Mouse (Mus musculus) heart, adult 2 months (tissue): ENCODE data around the gene Acin1.
A peak's percentile ranks its signal among the peaks of the same experiment; 100 is the strongest.

Source experiments
- CTCF ChIP-seq: fragments of 200-600 bp; IDR thresholded peaks from 2 replicates; pipeline ENCODE4 v1.8.1; 2022; ENCODE audit warnings: antibody characterized with exemption, mild to moderate bottlenecking, moderate library complexity
- EP300 ChIP-seq: fragments of 200-500 bp; IDR thresholded peaks from 2 replicates; pipeline ENCODE4 v1.6.1; 2011; ENCODE audit warnings: low read depth, low read length, control low read depth; ENCODE audit not compliant: insufficient read depth
- POLR2A ChIP-seq: fragments of 200-500 bp; IDR thresholded peaks from 2 replicates; pipeline ENCODE4 v1.6.1; 2011; ENCODE audit warnings: mild to moderate bottlenecking, low read depth, low read length, control low read depth; ENCODE audit not compliant: insufficient read depth

- TF ChIP-seq CTCF (no peak), EP300 (no peak), POLR2A (peak; percentile 52)
These were observed 68.8 kb downstream of the Acin1 start, which contains the start of gene Psmb5 for GRCm38 (mm10) chr14:54617897-54618365.
